Mouse (Mus musculus) midbrain, embryonic 11.5 days (tissue): ENCODE results near the gene Lars2. TPM values are rescaled to one million over a fixed set of nuclear protein-coding genes. Genes with fewer than 3 reads are reported as not detected.

Experiments
- ATAC-seq: fragments of 200-750 bp; cut with Nextera tagmentation; 2 replicates; pipeline ENCODE4 v1.8.0; 2017; ENCODE audit warnings: moderate TSS enrichment, moderate library complexity; ENCODE audit not compliant: low FRiP score
- DNase-seq: peaks from one replicate; pipeline ENCODE4 v3.0.0; 2015; ENCODE audit warnings: low spot score; ENCODE audit errors: missing footprints
- H3K27ac ChIP-seq: fragments of 300-500 bp; sonication (generic); 2 replicates; pipeline ENCODE4 v1.5.1; 2014; ENCODE audit warnings: low read depth, low read length
- H3K27me3 ChIP-seq: fragments of 300-500 bp; sonication (generic); 2 replicates; pipeline ENCODE4 v1.6.1; 2014; ENCODE audit warnings: mild to moderate bottlenecking, low read length, moderate library complexity, mixed read lengths; ENCODE audit not compliant: control insufficient read depth, insufficient read depth
- H3K36me3 ChIP-seq: fragments of 300-500 bp; sonication (generic); 2 replicates; pipeline ENCODE4 v1.6.1; 2014; ENCODE audit warnings: mild to moderate bottlenecking, low read length, moderate library complexity, mixed read lengths; ENCODE audit not compliant: control insufficient read depth, insufficient read depth
- H3K4me1 ChIP-seq: fragments of 300-500 bp; sonication (generic); 2 replicates; pipeline ENCODE4 v1.6.1; 2014; ENCODE audit warnings: low read length; ENCODE audit not compliant: control insufficient read depth, insufficient read depth
- H3K4me2 ChIP-seq: fragments of 300-500 bp; sonication (generic); 2 replicates; pipeline ENCODE4 v1.6.1; 2014; ENCODE audit warnings: mild to moderate bottlenecking, moderate library complexity
- H3K4me3 ChIP-seq: fragments of 300-500 bp; sonication (generic); 2 replicates; pipeline ENCODE4 v1.5.1; 2014; ENCODE audit warnings: low read depth, low read length
- H3K9ac ChIP-seq: fragments of 300-500 bp; sonication (generic); 2 replicates; pipeline ENCODE4 v1.6.1; 2014; ENCODE audit warnings: low read length
- H3K9me3 ChIP-seq: fragments of 300-500 bp; sonication (generic); 2 replicates; pipeline ENCODE4 v1.6.1; 2016; ENCODE audit warnings: low read length; ENCODE audit not compliant: control insufficient read depth
- WGBS: fragments of 180-500 bp; shearing (Covaris S2); extraction: QIAGEN DNeasy Blood & Tissue Kit; methylation state at CpG from one replicate; pipeline ENCODE4 v1.1.7; 2014; 5-methylcytosine and 5-hydroxymethylcytosine counted together
- polyA plus RNA-seq: library from polyadenylated mRNA; unstranded; fragments of >200 nt; fragmentation: Nextera tagmentation; extraction: Ambion mirVana; gene quantifications from 2 replicates; pipeline ENCODE4 v1.2.1, GENCODE M21; 2014

Gene Lars2
- polyA plus RNA-seq, 1 experiment from 2014 or later, result 860 TPM

DNA sequence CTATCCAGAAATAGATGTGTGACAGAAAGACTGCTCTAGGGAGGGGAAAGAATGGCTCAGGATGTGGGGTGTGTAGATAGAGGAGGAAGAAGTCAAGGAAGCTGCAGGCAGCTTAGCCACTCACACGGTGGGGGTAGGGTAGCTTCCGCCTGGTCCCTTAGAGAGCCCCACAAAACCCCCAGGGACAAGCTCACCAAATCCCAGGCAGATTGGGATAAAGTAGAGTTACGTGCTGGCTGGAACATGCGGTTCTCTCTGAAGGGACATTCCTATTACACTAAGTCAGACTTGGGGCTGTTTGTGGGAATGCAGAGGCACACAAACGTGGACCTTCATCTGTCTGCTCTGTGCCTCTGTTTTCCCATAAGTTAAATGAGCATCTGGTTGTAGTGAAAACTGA lies 124.2 kb downstream of the Lars2 start:
- Histone ChIP-seq H3K36me3 (no peaks in the 10 kb centered on the region), H3K4me2 (no peak overlapping the region), H3K9me3 (no peaks in the 10 kb centered on the region), H3K27me3 (no peaks in the 10 kb centered on the region), H3K4me3 (no peak overlapping the region), H3K4me1 (no peaks in the 10 kb centered on the region), H3K9ac (no peak overlapping the region), H3K27ac (no peak overlapping the region)
- WGBS, result 80% methylated on average over 5 of the region's 5 CpGs
- no peak for DNase-seq
- no peak for ATAC-seq

DNA sequence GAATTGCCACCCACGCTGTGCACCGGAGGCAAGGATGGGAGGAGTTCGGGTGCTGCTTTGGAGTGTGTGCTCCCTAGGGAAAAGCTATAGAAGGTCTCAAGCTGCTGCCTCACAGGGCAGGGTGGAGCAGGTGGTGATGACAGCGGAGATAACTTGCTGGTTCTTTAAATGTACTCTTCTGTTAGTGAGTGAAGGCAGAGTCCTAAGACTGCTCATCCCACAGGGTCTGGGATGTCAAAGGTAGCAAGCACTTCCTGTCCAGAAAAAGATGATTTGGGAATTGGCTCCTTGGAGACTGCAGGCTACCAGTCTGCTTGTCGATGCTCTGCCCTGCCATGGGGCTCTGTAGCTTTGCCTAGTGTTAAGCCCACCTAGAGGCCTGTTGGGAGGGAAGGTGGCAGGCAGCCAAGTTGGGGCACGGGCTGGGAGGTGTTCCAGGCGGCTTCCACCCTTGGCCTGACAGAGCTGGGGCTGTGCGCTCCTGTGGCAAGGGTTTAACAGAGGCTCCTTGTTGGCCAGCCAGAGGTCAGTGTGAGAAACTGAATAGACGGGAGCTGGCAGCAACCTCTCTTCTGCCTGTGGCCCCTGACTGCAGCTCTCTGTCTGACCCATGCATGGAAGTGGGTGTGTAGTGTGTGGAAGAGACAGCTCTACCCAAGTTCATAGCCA lies 125.3 kb downstream of the Lars2 start:
- Histone ChIP-seq H3K4me1 (no peaks in the 10 kb centered on the region), H3K36me3 (no peaks in the 10 kb centered on the region), H3K27me3 (no peaks in the 10 kb centered on the region), H3K4me2 (no peak overlapping the region), H3K4me3 (no peak overlapping the region), H3K9ac (no peak overlapping the region), H3K9me3 (no peaks in the 10 kb centered on the region), H3K27ac (no peak overlapping the region)
- ATAC-seq, result no peak
- WGBS, result 87% methylated on average over 9 of the region's 9 CpGs
- DNase-seq, result no peak

DNA sequence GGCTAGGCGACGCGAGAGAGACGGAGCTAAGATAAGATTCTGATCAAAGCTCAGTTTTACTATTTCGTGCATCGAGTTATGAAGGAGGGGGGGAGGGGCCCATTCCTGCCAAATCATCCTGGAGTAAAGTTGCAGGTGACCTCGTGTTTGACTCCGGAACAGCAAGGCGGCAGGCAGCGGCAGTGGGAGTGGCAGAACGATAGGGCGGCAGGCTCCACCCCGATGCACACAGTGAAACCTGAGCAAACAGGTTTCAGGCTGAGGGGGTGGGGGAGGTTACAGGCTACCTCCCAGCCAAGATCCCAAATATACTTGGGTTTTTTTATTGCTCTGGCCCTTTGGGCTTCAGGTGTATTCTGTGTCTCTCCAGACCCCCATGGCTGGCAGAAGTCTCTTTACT lies 129.9 kb downstream of the Lars2 start:
- Histone ChIP-seq H3K4me2 (no peak overlapping the region), H3K4me3 (no peak overlapping the region), H3K4me1 (no peaks in the 10 kb centered on the region), H3K36me3 (no peaks in the 10 kb centered on the region), H3K27me3 (no peaks in the 10 kb centered on the region), H3K9me3 (no peaks in the 10 kb centered on the region), H3K27ac (no peak overlapping the region), H3K9ac (no peak overlapping the region)
- no peak for DNase-seq
- WGBS, result 21% methylated on average over 13 of the region's 13 CpGs
- ATAC-seq, result no peak

DNA sequence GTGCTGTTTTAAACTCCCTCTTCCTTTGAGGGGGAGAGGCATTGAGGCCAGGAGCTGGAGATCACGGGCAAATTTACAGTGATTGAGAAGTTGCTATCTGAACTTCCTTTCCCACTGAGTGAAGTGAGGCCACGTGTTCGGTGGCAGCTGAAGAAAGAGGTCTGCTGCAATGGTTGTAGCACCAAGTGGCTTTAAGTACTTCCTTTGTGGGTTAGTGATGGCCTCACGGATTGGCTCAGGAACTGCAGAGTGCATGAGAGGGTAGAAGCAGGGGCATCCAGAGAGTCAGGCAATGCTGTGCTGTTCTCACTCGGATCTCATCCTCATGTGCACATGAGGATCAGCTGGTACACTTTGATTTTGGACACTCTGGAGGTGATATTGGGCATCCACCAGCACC lies 131.2 kb downstream of the Lars2 start:
- Histone ChIP-seq H3K36me3 (no peaks in the 10 kb centered on the region), H3K9me3 (no peaks in the 10 kb centered on the region), H3K27me3 (no peaks in the 10 kb centered on the region), H3K27ac (no peak overlapping the region), H3K9ac (no peak overlapping the region), H3K4me2 (no peak overlapping the region), H3K4me1 (no peaks in the 10 kb centered on the region), H3K4me3 (no peak overlapping the region)
- WGBS, result 85% methylated on average over 5 of the region's 5 CpGs
- ATAC-seq, result no peak
- DNase-seq, result no peak

DNA sequence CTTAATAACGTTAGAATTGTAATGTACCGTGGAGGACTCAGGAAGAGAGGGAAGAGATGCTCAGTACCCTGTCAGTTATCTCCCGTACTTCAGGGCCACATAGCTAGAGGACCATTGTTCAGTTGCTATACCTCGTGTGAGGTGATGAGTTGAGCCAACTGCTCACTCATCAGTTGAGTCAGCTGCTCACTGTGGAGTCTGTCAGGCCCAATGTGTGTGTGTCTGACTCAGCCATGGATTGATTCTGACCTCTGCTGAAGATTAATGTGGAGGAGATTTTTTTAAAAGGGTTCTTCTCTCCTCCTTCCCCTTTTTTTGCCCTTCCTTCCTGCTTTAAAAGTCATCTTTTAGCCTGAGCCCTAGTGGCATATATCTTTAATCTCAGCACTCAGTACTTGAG lies 133.8 kb downstream of the Lars2 start:
- no peaks in the 10 kb centered on the region for H3K27me3 ChIP-seq
- no peak overlapping the region for H3K4me2 ChIP-seq
- no peak overlapping the region for H3K27ac ChIP-seq
- WGBS, result 90% methylated on average over 4 of the region's 4 CpGs
- no peaks in the 10 kb centered on the region for H3K9me3 ChIP-seq
- H3K4me1 ChIP-seq, result no peaks in the 10 kb centered on the region
- H3K36me3 ChIP-seq, result no peaks in the 10 kb centered on the region
- ATAC-seq, result no peak
- H3K4me3 ChIP-seq, result no peak overlapping the region
- no peak for DNase-seq
- H3K9ac ChIP-seq, result no peak overlapping the region

DNA sequence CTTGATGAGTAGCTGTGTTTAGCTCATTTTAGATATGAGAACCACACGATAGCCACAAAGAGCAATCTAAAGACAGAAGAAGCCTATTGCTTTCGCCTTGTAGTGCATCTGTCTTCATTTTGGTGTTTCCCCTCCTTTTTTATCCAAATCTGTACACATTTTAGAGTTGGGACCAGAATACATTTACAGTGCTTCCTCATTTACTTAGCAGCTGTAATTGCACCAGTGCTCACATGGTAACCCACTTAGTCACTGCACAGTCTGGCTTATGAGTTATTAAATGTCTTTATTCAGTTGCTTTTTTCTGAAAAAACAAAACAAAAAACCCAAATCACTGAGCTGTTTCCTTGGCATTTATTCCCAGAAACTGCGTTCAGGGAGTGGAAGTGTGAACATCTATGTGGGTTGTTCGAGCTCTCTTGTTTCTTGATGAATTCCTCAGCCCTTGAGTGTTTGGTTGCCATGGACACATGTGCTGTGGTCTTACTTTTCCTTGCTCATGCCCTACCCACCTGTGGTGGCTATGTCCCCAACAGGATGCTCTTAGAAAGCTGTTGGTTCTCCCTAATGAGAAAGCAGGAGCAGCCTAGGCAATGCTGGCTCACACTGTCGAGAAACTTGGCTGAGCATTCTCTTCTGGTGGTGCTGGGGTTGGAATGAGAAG lies 136.6 kb downstream of the Lars2 start:
- Histone ChIP-seq H3K4me1 (no peaks in the 10 kb centered on the region), H3K36me3 (no peaks in the 10 kb centered on the region), H3K27me3 (no peaks in the 10 kb centered on the region), H3K27ac (no peak overlapping the region), H3K9ac (no peak overlapping the region), H3K4me2 (no peak overlapping the region), H3K9me3 (no peaks in the 10 kb centered on the region), H3K4me3 (no peak overlapping the region)
- 80% methylated on average over 5 of the region's 5 CpGs for WGBS
- no peak for ATAC-seq
- DNase-seq, result no peak

DNA sequence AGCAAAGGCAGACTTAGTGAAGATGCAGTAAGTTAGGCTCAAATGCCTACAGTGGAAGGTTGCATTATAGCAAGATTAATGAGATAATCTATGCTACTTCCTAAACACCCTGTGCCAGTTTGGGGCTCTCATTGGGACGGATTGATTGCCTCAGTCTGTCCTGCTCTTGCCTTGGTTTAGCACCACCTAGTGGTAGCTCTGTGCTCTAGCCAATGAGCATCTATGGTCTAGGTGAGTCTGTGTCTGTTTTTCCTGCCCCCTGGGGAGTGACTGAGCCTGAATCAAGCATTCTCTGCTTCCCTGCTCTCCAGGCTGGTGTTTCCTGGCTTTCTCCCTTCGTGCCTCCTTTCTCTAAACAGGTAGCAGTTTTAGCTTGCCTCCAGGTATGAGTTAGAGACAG lies 137.6 kb downstream of the Lars2 start:
- Histone ChIP-seq H3K36me3 (no peaks in the 10 kb centered on the region), H3K9me3 (no peaks in the 10 kb centered on the region), H3K9ac (no peak overlapping the region), H3K27ac (no peak overlapping the region), H3K4me3 (no peak overlapping the region), H3K4me2 (no peak overlapping the region), H3K4me1 (no peaks in the 10 kb centered on the region), H3K27me3 (no peaks in the 10 kb centered on the region)
- WGBS, result 11% methylated on average over 2 of the region's 2 CpGs
- DNase-seq (peak; percentile 92), ATAC-seq (peak; percentile 78)

DNA sequence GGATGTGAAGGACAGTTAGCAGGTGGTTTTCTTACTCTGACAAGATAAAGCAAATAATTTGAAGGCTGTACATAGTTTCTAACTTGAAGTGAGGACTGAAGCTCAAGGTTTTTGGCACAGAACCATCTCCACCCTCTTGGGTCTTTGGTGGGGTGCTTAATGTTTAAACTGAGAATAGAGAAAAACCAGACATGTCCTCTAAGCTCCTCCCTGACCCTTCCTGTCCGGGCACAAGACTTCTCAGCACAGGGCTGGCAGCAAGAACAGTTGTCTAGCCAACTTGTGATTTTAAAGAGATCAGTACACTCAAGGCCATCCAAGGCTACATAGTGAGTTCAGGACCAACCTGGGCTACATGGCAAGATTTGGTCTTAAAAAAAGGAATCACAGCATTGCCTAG lies 138.9 kb downstream of the Lars2 start:
- Histone ChIP-seq H3K27me3 (no peaks in the 10 kb centered on the region), H3K4me2 (no peak overlapping the region), H3K4me3 (no peak overlapping the region), H3K27ac (no peak overlapping the region), H3K9ac (no peak overlapping the region), H3K4me1 (no peaks in the 10 kb centered on the region), H3K36me3 (no peaks in the 10 kb centered on the region; the same call in 1 of the 2 replicates), H3K9me3 (no peaks in the 10 kb centered on the region)
- 79% methylated on average over 1 of the region's 1 CpGs for WGBS
- ATAC-seq, result no peak
- DNase-seq, result no peak

DNA sequence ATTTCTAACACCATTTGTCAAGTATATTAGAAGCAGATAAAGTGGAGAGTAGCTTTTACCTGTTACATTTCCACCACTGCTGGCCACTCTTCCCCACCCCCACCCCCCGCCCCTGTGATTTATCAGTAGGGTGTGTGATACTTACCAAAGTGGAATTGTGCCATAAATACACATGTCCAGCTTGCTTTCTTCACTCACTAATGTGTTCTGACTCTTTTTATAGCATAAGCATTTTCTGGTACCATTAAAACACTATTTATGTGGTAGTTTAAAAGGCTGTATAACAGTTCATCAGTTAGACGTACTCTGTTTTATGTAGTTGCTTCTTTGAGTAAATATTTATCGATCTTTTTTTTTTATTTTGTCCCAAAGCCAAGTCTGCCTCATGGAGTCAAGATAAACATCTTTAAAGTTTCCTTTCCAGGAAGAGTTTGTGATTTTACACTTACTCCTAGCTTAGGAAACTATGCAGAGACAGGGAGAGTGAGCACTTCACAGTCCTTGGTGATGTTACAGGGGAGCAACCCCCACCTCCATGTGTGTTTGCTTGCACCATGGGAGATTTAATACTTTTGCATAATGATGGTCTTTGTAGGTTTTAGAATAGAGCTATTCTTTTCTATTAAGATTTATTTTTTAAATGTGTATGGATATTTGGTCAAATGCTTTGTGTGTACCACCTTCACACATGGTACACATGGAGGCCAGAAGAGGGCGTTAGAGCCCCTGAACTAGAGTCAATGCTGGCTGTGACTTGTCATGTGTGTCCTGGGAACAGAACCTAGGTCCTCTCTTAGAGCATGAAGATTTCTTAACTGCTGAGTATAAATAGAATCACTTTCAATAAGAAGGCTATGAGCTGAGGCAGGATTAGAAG lies 139.8 kb downstream of the Lars2 start:
- Histone ChIP-seq H3K9me3 (no peaks in the 10 kb centered on the region), H3K9ac (no peak overlapping the region), H3K4me3 (no peak overlapping the region), H3K27me3 (no peaks in the 10 kb centered on the region), H3K4me2 (no peak overlapping the region), H3K36me3 (peaks cover 6% of the 10 kb centered on the region), H3K4me1 (no peaks in the 10 kb centered on the region), H3K27ac (no peak overlapping the region)
- 82% methylated on average over 4 of the region's 4 CpGs for WGBS
- DNase-seq (no peak), ATAC-seq (no peak)
